Mouse (Mus musculus): ENCODE results near the gene Gm18596.

GRCm38 (mm10) chr10:77769727-77770126 lies 27.3 kb upstream of the Gm18596 start:
- no peak for TF ChIP-seq CTCF (IDR thresholded peaks at IDR 0.05; ENCODE audit: control insufficient read depth, insufficient read depth, low read length)
- TF ChIP-seq POLR2A (IDR thresholded peaks at IDR 0.05; ENCODE audit: borderline replicate concordance, control insufficient read depth, low read depth, low read length), result no peak
